ENCODE assay signal across 25 mouse cellular contexts in genomic region chr5:10417691-10418217, GRCm38 (mm10).
DNase-seq lines count a peak whose midpoint lies in the region; ATAC-seq and TF ChIP-seq lines count a peak whose summit lies in the region.
"Had no signal": no experiment of that assay in that cellular context is flagged by ENCODE, and none has a peak within 500 bp of the region (broad histone marks: within the 10 kb centered on the region; RNA-seq: fewer than 3 reads in every experiment).

No protein-coding gene starts in this region.

- no peak overlapping the region for H3K27ac ChIP-seq in embryonic facial prominence, embryonic 14.5 days (replicated peaks; ENCODE audit: low read depth, low read length)
- no peak overlapping the region for H3K27ac ChIP-seq in embryonic facial prominence, embryonic 10.5 days (replicated peaks)
- H3K27ac ChIP-seq in midbrain, embryonic 10.5 days (replicated peaks): peak overlapping the region; percentile 74
- H3K27ac ChIP-seq in midbrain, embryonic 15.5 days: no peak overlapping the region
- H3K27ac ChIP-seq: heart, embryonic 15.5 days; hindbrain, embryonic 12.5 days; hindbrain, postnatal 0 days; intestine, embryonic 15.5 days; left cerebral cortex, adult 2 months; liver, embryonic 12.5 days had no signal

- no peak for TF ChIP-seq POLR2A in brain, embryonic 14.5 days (IDR thresholded peaks at IDR 0.05; ENCODE audit: borderline replicate concordance, extremely low read depth, insufficient read depth, insufficient read length, poor library complexity, severe bottlenecking)

- H3K36me3 ChIP-seq in embryonic facial prominence, embryonic 14.5 days (ENCODE audit: control insufficient read depth, insufficient read depth, low read length): no peaks in the 10 kb centered on the region
- H3K36me3 ChIP-seq in embryonic facial prominence, embryonic 10.5 days (replicated peaks): no peaks in the 10 kb centered on the region
- H3K36me3 ChIP-seq in midbrain, embryonic 10.5 days: no peaks in the 10 kb centered on the region
- no peaks in the 10 kb centered on the region for H3K36me3 ChIP-seq in midbrain, embryonic 15.5 days (replicated peaks)
- H3K36me3 ChIP-seq: heart, embryonic 15.5 days; hindbrain, embryonic 12.5 days; intestine, embryonic 15.5 days; liver, embryonic 12.5 days had no signal

- no peaks in the 10 kb centered on the region for H3K4me1 ChIP-seq in embryonic facial prominence, embryonic 14.5 days (ENCODE audit: control insufficient read depth, insufficient read depth, low read length)
- H3K4me1 ChIP-seq in embryonic facial prominence, embryonic 10.5 days: no peaks in the 10 kb centered on the region
- H3K4me1 ChIP-seq in midbrain, embryonic 10.5 days: peaks cover 23% of the 10 kb centered on the region
- peaks cover 4% of the 10 kb centered on the region; the same call in 1 of the 2 replicates for H3K4me1 ChIP-seq in midbrain, embryonic 15.5 days
- H3K4me1 ChIP-seq: heart, embryonic 15.5 days; hindbrain, embryonic 12.5 days; intestine, embryonic 15.5 days; liver, embryonic 12.5 days had no signal

- H3K9me3 ChIP-seq in embryonic facial prominence, embryonic 14.5 days (ENCODE audit: control insufficient read depth, low read length): no peaks in the 10 kb centered on the region
- no peaks in the 10 kb centered on the region for H3K9me3 ChIP-seq in embryonic facial prominence, embryonic 10.5 days
- H3K9me3 ChIP-seq in midbrain, embryonic 10.5 days (replicated peaks): no peaks in the 10 kb centered on the region
- no peaks in the 10 kb centered on the region for H3K9me3 ChIP-seq in midbrain, embryonic 15.5 days
- H3K9me3 ChIP-seq: heart, embryonic 15.5 days; hindbrain, embryonic 12.5 days; intestine, embryonic 15.5 days; liver, embryonic 12.5 days had no signal

- H3K27me3 ChIP-seq in embryonic facial prominence, embryonic 14.5 days (replicated peaks; ENCODE audit: control insufficient read depth, insufficient read depth, low read length): no peaks in the 10 kb centered on the region
- no peaks in the 10 kb centered on the region for H3K27me3 ChIP-seq in embryonic facial prominence, embryonic 10.5 days (replicated peaks; ENCODE audit: low read depth, poor library complexity, severe bottlenecking)
- no peaks in the 10 kb centered on the region for H3K27me3 ChIP-seq in midbrain, embryonic 10.5 days (ENCODE audit: low read depth, poor library complexity, severe bottlenecking)
- H3K27me3 ChIP-seq in midbrain, embryonic 15.5 days (replicated peaks): no peaks in the 10 kb centered on the region
- H3K27me3 ChIP-seq: heart, embryonic 15.5 days; hindbrain, embryonic 12.5 days; intestine, embryonic 15.5 days; liver, embryonic 12.5 days had no signal

- no peak for ATAC-seq in embryonic facial prominence, embryonic 14.5 days (ENCODE audit: low read depth)
- ATAC-seq in midbrain, embryonic 15.5 days (replicated peaks): peak; percentile 65
- ATAC-seq: activated CD4-positive, CD25-positive, alpha-beta regulatory T cell, adult 4 months; hindbrain, postnatal 0 days; intestine, embryonic 15.5 days; liver, embryonic 12.5 days; liver, postnatal 0 days had no signal

- TF ChIP-seq CTCF in brain, embryonic 14.5 days (IDR thresholded peaks at IDR 0.05; ENCODE audit: borderline replicate concordance, extremely low read depth, insufficient read depth, insufficient read length): no peak

- 43% methylated on average over 2 of the region's 2 CpGs for WGBS in embryonic facial prominence, embryonic 14.5 days
- WGBS in embryonic facial prominence, embryonic 10.5 days: 44% methylated on average over 2 of the region's 2 CpGs
- WGBS in midbrain, embryonic 10.5 days: 14% methylated on average over 2 of the region's 2 CpGs
- 10% methylated on average over 2 of the region's 2 CpGs for WGBS in midbrain, embryonic 15.5 days

- DNase-seq in embryonic facial prominence, embryonic 14.5 days (ENCODE audit: low spot score): peak; percentile 12
- DNase-seq in embryonic facial prominence, embryonic 10.5 days (ENCODE audit: low spot score): no peak
- peak; percentile 67 for DNase-seq in brain, embryonic 14.5 days (ENCODE audit: low read depth)
- DNase-seq in midbrain, embryonic 10.5 days (ENCODE audit: low spot score): no peak
- no peak for DNase-seq in frontal cortex, adult 2 months (ENCODE audit: extremely low spot score in 1 of 2, low spot score in 1 of 2)
- DNase-seq in layer of hippocampus, adult 9-10 months (ENCODE audit: low spot score): no peak
- no peak for DNase-seq in layer of hippocampus, adult 18-20 months (ENCODE audit: low spot score in 2 of 2)
- DNase-seq: adrenal gland, adult 2 months; adrenal gland, postnatal 36 days; cerebellum, adult 8-10 months; cerebellum, postnatal 36 days; gastrocnemius, postnatal 10 days; kidney, adult 9 months; kidney, postnatal 10 days; liver, postnatal 0 days; lung, postnatal 36 days; thymus, postnatal 4 days had no signal

- H3K9ac ChIP-seq in embryonic facial prominence, embryonic 14.5 days (ENCODE audit: low read depth, low read length): no peak overlapping the region
- H3K9ac ChIP-seq in midbrain, embryonic 15.5 days: no peak overlapping the region
- H3K9ac ChIP-seq: heart, embryonic 15.5 days; hindbrain, embryonic 12.5 days; intestine, embryonic 15.5 days; liver, embryonic 12.5 days; liver, postnatal 0 days had no signal

- no peak overlapping the region for H3K4me2 ChIP-seq in embryonic facial prominence, embryonic 14.5 days (ENCODE audit: low read depth, low read length)
- H3K4me2 ChIP-seq in midbrain, embryonic 15.5 days: no peak overlapping the region
- H3K4me2 ChIP-seq: heart, embryonic 15.5 days; hindbrain, embryonic 12.5 days; intestine, embryonic 15.5 days; liver, embryonic 12.5 days had no signal

- H3K4me3 ChIP-seq in embryonic facial prominence, embryonic 14.5 days (ENCODE audit: low read depth, low read length): no peak overlapping the region
- H3K4me3 ChIP-seq in embryonic facial prominence, embryonic 10.5 days: no peak overlapping the region
- no peak overlapping the region for H3K4me3 ChIP-seq in midbrain, embryonic 10.5 days
- H3K4me3 ChIP-seq in midbrain, embryonic 15.5 days: no peak overlapping the region
- H3K4me3 ChIP-seq: heart, embryonic 15.5 days; hindbrain, embryonic 12.5 days; intestine, embryonic 15.5 days; left cerebral cortex, adult 2 months; liver, embryonic 12.5 days had no signal

Comparison
In these comparisons a context has a peak if more than half of its experiments do, and no peak if none do; other contexts are left out.
1. DNase-seq: peak in embryonic facial prominence, embryonic 14.5 days (single experiment) and brain, embryonic 14.5 days (single experiment); none in embryonic facial prominence, embryonic 10.5 days (single experiment), midbrain, embryonic 10.5 days (single experiment), frontal cortex, adult 2 months (0 of 2), layer of hippocampus, adult 9-10 months (single experiment) and layer of hippocampus, adult 18-20 months (0 of 2).